Mouse (Mus musculus) CH12.LX (cell line): Measurements from ENCODE around the gene Dna2. TPM values are rescaled to one million over a fixed set of nuclear protein-coding genes. Genes with fewer than 3 reads are reported as not detected.

ENCODE experiments used
- DNase-seq: peaks from one replicate; pipeline ENCODE4 v3.0.0-alpha.2; 2013; ENCODE audit errors: extremely low read depth
- H3K27ac ChIP-seq: 2 replicates; pipeline ENCODE4 v1.5.1; 2012; ENCODE audit warnings: low read depth, mild to moderate bottlenecking, control low read depth, moderate library complexity; ENCODE audit not compliant: insufficient read depth
- H3K27me3 ChIP-seq: replicated peaks from 2 replicates; pipeline ENCODE3; 2012; ENCODE audit warnings: inconsistent platforms
- H3K36me3 ChIP-seq, 2 experiments: replicated peaks in 1 of 2; 2 replicates each; pipeline versions ENCODE3 to v1.6.1; 2012; ENCODE audit warnings: inconsistent platforms in 1 of 2, low read length in 1 of 2, mild to moderate bottlenecking in 1 of 2, mixed read lengths in 1 of 2, moderate library complexity in 1 of 2; ENCODE audit not compliant: control insufficient read depth in 1 of 2, insufficient read depth in 1 of 2
- H3K4me1 ChIP-seq, 2 experiments: 2 replicates each; pipeline ENCODE4 v1.6.1; 2012; ENCODE audit warnings: inconsistent platforms in 1 of 2, moderate library complexity in 1 of 2; ENCODE audit not compliant: insufficient read depth in 2 of 2, control insufficient read depth in 1 of 2
- H3K4me2 ChIP-seq: 2 replicates; pipeline ENCODE4 v1.6.1; 2012; ENCODE audit warnings: low read depth, mild to moderate bottlenecking, control low read depth; ENCODE audit not compliant: poor library complexity, insufficient read depth, severe bottlenecking
- H3K4me3 ChIP-seq, 3 experiments: fragments of 150-350 bp in 1 of 3; sonication (generic) in 1 of 3; replicated peaks in 1 of 3; 2 replicates each; pipeline versions ENCODE3 to v1.5.1; 2011 to 2012; ENCODE audit warnings: low read depth in 2 of 3, low read length in 2 of 3, mild to moderate bottlenecking in 2 of 3, moderate library complexity in 2 of 3, control low read depth in 1 of 3, improper control_type of control experiment in 1 of 3, inconsistent platforms in 1 of 3, mixed read lengths in 1 of 3; ENCODE audit not compliant: poor library complexity in 1 of 3
- H3K79me2 ChIP-seq: replicated peaks from 2 replicates; pipeline ENCODE4 v1.6.1; 2012; ENCODE audit warnings: mild to moderate bottlenecking, moderate library complexity; ENCODE audit not compliant: control insufficient read depth, poor library complexity, insufficient read depth, severe bottlenecking; ENCODE audit errors: extremely low read depth
- H3K9ac ChIP-seq: 2 replicates; pipeline ENCODE4 v1.6.1; 2012; ENCODE audit warnings: low read depth, mild to moderate bottlenecking, control low read depth, moderate library complexity; ENCODE audit not compliant: insufficient read depth
- H3K9me3 ChIP-seq: replicated peaks from 2 replicates; pipeline ENCODE3; 2012; ENCODE audit warnings: low read length, inconsistent platforms, mixed read lengths
- CHD1 ChIP-seq: IDR thresholded peaks from 2 replicates; pipeline ENCODE4 v1.6.1; 2012; ENCODE audit warnings: low read depth, low read length, improper control_type of control experiment, inconsistent platforms
- CHD2 ChIP-seq: IDR thresholded peaks from 2 replicates; pipeline ENCODE4 v1.6.1; 2011; ENCODE audit warnings: low read length, improper control_type of control experiment
- EP300 ChIP-seq: IDR thresholded peaks from 2 replicates; pipeline ENCODE4 v1.6.1; 2011; ENCODE audit warnings: low read length, improper control_type of control experiment
- MAFK ChIP-seq: IDR thresholded peaks from 2 replicates; pipeline ENCODE4 v1.6.1; 2011; ENCODE audit warnings: low read length, improper control_type of control experiment; ENCODE audit not compliant: insufficient replicate concordance
- MAZ ChIP-seq: IDR thresholded peaks from 2 replicates; pipeline ENCODE4 v1.6.1; 2012; ENCODE audit warnings: low read depth, mild to moderate bottlenecking, inconsistent platforms, low read length, improper control_type of control experiment, moderate library complexity
- MYC ChIP-seq: IDR thresholded peaks from 2 replicates; pipeline ENCODE4 v1.6.1; 2011; ENCODE audit warnings: low read depth, mild to moderate bottlenecking, improper control_type of control experiment, low read length
- NRF1 ChIP-seq: IDR thresholded peaks from 2 replicates; pipeline ENCODE4 v1.6.1; 2014; ENCODE audit warnings: low read depth, mild to moderate bottlenecking, inconsistent platforms, low read length, improper control_type of control experiment, moderate library complexity
- PAX5 ChIP-seq: IDR thresholded peaks from 2 replicates; pipeline ENCODE4 v1.6.1; 2012; ENCODE audit warnings: low read length, inconsistent platforms, mixed read lengths
- POLR2A ChIP-seq: IDR thresholded peaks from 2 replicates; pipeline ENCODE4 v1.6.1; 2011; ENCODE audit warnings: low read depth, mild to moderate bottlenecking, improper control_type of control experiment, low read length
- POLR2AphosphoS2 ChIP-seq: IDR thresholded peaks from 2 replicates; pipeline ENCODE4 v1.6.1; 2011; ENCODE audit warnings: low read depth, low read length, improper control_type of control experiment
- USF1 ChIP-seq: IDR thresholded peaks from 2 replicates; pipeline ENCODE4 v1.6.1; 2014; ENCODE audit warnings: low read depth, mild to moderate bottlenecking, inconsistent platforms, low read length, improper control_type of control experiment
- USF2 ChIP-seq: conservative IDR thresholded peaks from 2 replicates; pipeline ENCODE4 v1.6.1; 2011; ENCODE audit warnings: low read depth, low read length, improper control_type of control experiment
- dilution Hi-C: fragments of 300-500 bp; cut with MboI; formaldehyde crosslinking; loops from 2 replicates; pipeline ENCODE4 v1.14.3; 2020; ENCODE audit warnings: low sequenced_read_pairs; ENCODE audit not compliant: extremely low pct_unique_long_range_greater_than_20kb, extremely low pct_ligation_motif_present
- in situ Hi-C: fragments of 300-500 bp; cut with MboI; formaldehyde crosslinking; loops from 3 replicates; pipeline ENCODE4 v1.14.3; 2019; ENCODE audit warnings: low sequenced_read_pairs, low pct_ligation_motif_present, low pct_unique_long_range_greater_than_20kb, mixed read lengths
- polyA plus RNA-seq: library from polyadenylated mRNA; unstranded; fragments of >175 nt; gene quantifications from 2 replicates; pipeline ENCODE4 v1.2.1, GENCODE M21; 2012; ENCODE audit warnings: low read depth; ENCODE audit not compliant: insufficient read length
- total RNA-seq, 2 experiments: library from RNA; depleted of rRNA; stranded (reverse); fragments of 300-350 nt in 1 of 2; fragments of >200 nt in 1 of 2; gene quantifications; 2 replicates each; pipeline ENCODE4 v1.2.3; 2012 to 2014

Gene Dna2
- total and polyA plus RNA-seq, 3 experiments = 31.7 to 38.6 (median 33.4) TPM

DNA sequence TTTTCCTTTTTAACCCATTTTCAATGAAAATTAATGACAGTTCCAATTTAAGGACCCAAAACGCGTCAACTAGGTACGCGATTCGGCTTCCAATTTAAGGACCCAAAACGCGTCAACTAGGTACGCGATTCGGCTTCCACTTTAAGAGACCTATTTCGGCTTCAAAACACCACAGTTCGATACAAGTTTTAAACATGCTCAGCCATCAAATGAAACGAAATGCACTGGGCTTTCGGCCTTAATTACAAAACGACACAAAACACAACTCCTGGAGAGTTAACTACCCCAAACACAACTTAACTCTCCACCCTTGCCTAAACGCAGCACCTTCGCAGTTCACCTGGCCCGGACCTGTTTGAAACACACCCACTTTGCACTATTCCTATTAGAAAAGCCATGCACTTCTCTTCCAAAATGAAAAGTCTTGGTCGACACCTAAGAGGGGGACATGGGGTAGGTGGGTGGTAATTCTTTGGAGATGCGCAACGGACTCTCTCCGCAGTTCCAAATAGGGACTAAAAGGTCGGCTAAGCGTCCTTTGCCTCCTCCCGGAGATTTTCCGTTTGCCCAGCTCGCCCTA is 75.8 kb downstream of the Dna2 start:
- TF ChIP-seq USF1 (no peak), EP300 (no peak), CHD1 (no peak), MAFK (no peak), USF2 (no peak)
- dilution Hi-C loops = no loop called here
- in situ Hi-C loops = no loop called here

DNA sequence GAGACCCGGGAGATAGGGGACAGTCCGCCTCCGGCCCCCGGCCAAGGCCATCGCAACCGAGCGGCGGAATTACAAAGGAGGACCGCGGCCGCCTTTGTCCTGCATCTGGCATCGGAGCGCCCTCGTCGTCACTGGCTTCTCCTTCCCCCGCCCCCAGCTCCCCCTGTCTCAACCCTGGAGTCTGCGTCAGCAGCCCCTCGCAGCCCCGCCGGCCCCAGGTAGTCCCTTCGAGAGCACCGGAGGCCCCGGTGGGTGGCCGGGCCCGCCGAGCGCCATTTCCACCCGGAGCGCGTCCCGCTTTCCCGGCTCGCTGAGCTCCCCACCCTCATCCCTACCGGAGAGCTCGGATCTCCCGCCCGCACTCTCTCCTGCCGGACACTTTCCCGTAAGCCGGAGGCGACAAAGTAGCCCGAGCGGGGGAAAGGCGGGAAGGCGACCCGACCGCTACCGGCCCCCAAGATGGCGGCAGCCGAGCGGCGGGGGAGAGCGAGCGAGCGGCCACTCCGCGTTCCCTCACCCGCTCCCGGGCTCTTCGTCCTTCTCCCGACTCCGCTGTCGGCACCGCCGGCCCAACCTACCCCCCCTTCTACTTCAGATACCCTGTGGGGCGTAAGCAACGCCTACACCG is 76.4 kb downstream of the Dna2 start:
- no peaks in the 10 kb centered on the region for H3K9me3 ChIP-seq
- in situ Hi-C loops = no loop called here
- peak overlapping the region; percentile 96 for H3K9ac ChIP-seq
- 0 out of 2 replicates have a peak overlapping the region, but pooled peaks have one; percentile 91 for H3K4me2 ChIP-seq
- H3K27ac ChIP-seq = peak overlapping the region; percentile 97
- TF ChIP-seq EP300 (no peak), MAZ (no peak), PAX5 (no peak), MYC (no peak), POLR2AphosphoS2 (no peak), CHD2 (no peak), NRF1 (no peak), MAFK (no peak), POLR2A (no peak)
- peaks cover 47% of the 10 kb centered on the region for H3K79me2 ChIP-seq
- peak overlapping the region; percentile 91 to 95 (median 92) for H3K4me3 ChIP-seq
- dilution Hi-C loops = no loop called here
- peaks cover 4 to 40% of the 10 kb centered on the region in 2 experiments; a peak in 3 of 4 replicates for H3K4me1 ChIP-seq
- peak; percentile 37 for DNase-seq
- peaks cover 0 to 9% of the 10 kb centered on the region in 2 experiments for H3K36me3 ChIP-seq
- H3K27me3 ChIP-seq = no peaks in the 10 kb centered on the region

More for the DNA sequence above, 75.8 kb downstream of the Dna2 start:
- Histone ChIP-seq H3K27ac (peak overlapping the region; percentile 97; the same call in 1 of the 2 replicates), H3K4me3 (peak overlapping the region; percentile 91 to 95 (median 92)), H3K36me3 (peaks cover 4 to 14% of the 10 kb centered on the region in 2 experiments), H3K27me3 (no peaks in the 10 kb centered on the region), H3K4me2 (peak overlapping the region; percentile 91; the same call in 1 of the 2 replicates), H3K4me1 (peaks cover 4 to 40% of the 10 kb centered on the region in 2 experiments; a peak in 3 of 4 replicates), H3K9me3 (no peaks in the 10 kb centered on the region), H3K9ac (peak overlapping the region; percentile 96), H3K79me2 (peaks cover 51% of the 10 kb centered on the region)
- peak; percentile 10 for DNase-seq

Other genes with a start within 250 kb of the Dna2 start
- 0.17 TPM in 2 replicates for gene Stox1, start 220.9 kb upstream of the Dna2 start, total RNA-seq (2012; rRNA removed)
- gene Stox1, start 220.9 kb upstream of the Dna2 start, total RNA-seq (2014; rRNA removed) = not detected in 2 replicates
- gene Stox1, start 220.9 kb upstream of the Dna2 start, polyA plus RNA-seq = not detected in 2 replicates
- 41.5 and 57.0 TPM in 2 replicates for gene Ccar1, start 154.7 kb upstream of the Dna2 start, total RNA-seq (2012; rRNA removed)
- 43.1 and 48.4 TPM in 2 replicates for gene Ccar1, start 154.7 kb upstream of the Dna2 start, total RNA-seq (2014; rRNA removed)
- gene Ccar1, start 154.7 kb upstream of the Dna2 start, polyA plus RNA-seq = 125 and 134 TPM in 2 replicates
- gene Tet1, start 38.0 kb upstream of the Dna2 start, total RNA-seq (2012; rRNA removed) = 0.50 and 0.55 TPM in 2 replicates
- 0.23 and 0.31 TPM in 2 replicates for gene Tet1, start 38.0 kb upstream of the Dna2 start, total RNA-seq (2014; rRNA removed)
- gene Tet1, start 38.0 kb upstream of the Dna2 start, polyA plus RNA-seq = 0.34 and 0.60 TPM in 2 replicates
- 9.8 and 12.0 TPM in 2 replicates for gene Slc25a16, start 26.4 kb upstream of the Dna2 start, total RNA-seq (2012; rRNA removed)
- gene Slc25a16, start 26.4 kb upstream of the Dna2 start, total RNA-seq (2014; rRNA removed) = 27.0 TPM in 2 replicates
- gene Slc25a16, start 26.4 kb upstream of the Dna2 start, polyA plus RNA-seq = 12.1 and 16.8 TPM in 2 replicates
- gene Rufy2, start 33.2 kb downstream of the Dna2 start, total RNA-seq (2012; rRNA removed) = 4.9 and 5.6 TPM in 2 replicates
- 5.8 and 9.0 TPM in 2 replicates for gene Rufy2, start 33.2 kb downstream of the Dna2 start, total RNA-seq (2014; rRNA removed)
- 6.8 and 7.1 TPM in 2 replicates for gene Rufy2, start 33.2 kb downstream of the Dna2 start, polyA plus RNA-seq
- 12.8 and 15.1 TPM in 2 replicates for gene Hnrnph3, start 77.2 kb downstream of the Dna2 start, total RNA-seq (2012; rRNA removed)
- 9.5 and 11.7 TPM in 2 replicates for gene Hnrnph3, start 77.2 kb downstream of the Dna2 start, total RNA-seq (2014; rRNA removed)
- gene Hnrnph3, start 77.2 kb downstream of the Dna2 start, polyA plus RNA-seq = 37.8 and 55.2 TPM in 2 replicates
- 0.55 and 0.72 TPM in 2 replicates for gene Pbld2, start 77.3 kb downstream of the Dna2 start, total RNA-seq (2012; rRNA removed)
- gene Pbld2, start 77.3 kb downstream of the Dna2 start, total RNA-seq (2014; rRNA removed) = 0.19 and 0.76 TPM in 2 replicates
- gene Pbld2, start 77.3 kb downstream of the Dna2 start, polyA plus RNA-seq = 0.26 TPM in 1 of 2 replicates, not detected in the other
- gene Pbld1, start 113.1 kb downstream of the Dna2 start, total RNA-seq (2012; rRNA removed) = 0.04 and 0.25 TPM in 2 replicates
- gene Pbld1, start 113.1 kb downstream of the Dna2 start, total RNA-seq (2014; rRNA removed) = not detected in 2 replicates
- 0.49 TPM in 1 of 2 replicates, not detected in the other for gene Pbld1, start 113.1 kb downstream of the Dna2 start, polyA plus RNA-seq
- not detected in 2 replicates for gene Atoh7, start 152.6 kb downstream of the Dna2 start, total RNA-seq (2012; rRNA removed)
- not detected in 2 replicates for gene Atoh7, start 152.6 kb downstream of the Dna2 start, total RNA-seq (2014; rRNA removed)
- not detected in 2 replicates for gene Atoh7, start 152.6 kb downstream of the Dna2 start, polyA plus RNA-seq